Mouse (Mus musculus): ENCODE measurements around the gene Nr6a1. TPM values are rescaled to one million over a fixed set of nuclear protein-coding genes. Genes with fewer than 3 reads are reported as not detected.

The Nr6a1 gene
- total RNA-seq, 2 experiments from 2014 or later, result 7.6 to 9.6 TPM

DNA sequence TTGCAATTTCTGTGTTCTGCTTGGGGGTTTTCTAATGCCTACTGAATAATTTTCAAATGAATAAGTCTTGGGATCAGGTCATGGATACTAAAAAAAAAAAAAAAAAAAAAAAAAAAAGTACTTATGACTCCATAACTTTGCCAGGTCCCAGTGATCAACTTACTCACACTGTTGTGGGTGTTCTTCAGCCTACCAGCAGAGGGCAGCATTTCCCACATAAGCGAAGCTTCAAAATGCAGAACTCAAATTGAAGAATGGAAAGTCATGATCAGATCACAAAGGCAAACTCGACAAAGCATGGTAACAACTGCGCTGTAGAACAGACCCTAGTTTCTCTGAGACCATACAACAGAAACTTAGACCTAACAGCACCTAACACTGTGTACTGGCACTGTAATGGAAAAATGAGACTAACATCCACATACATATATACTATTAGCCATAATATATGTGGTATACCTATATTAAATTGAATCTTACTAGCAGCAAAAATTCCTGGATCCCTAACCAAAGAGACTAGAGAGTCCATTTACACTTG lies 130.3 kb downstream of the Nr6a1 start:
- intact Hi-C loops (cut with DNase I), result loop anchor here (1.0 to 5.0 kb wide), 3 partner anchors 35 to 200 kb away; partner anchors contain the start of gene Wdr38
- peak; percentile 65 to 68 for DNase-seq (ENCODE audit: low spot score in 2 of 2)

DNA sequence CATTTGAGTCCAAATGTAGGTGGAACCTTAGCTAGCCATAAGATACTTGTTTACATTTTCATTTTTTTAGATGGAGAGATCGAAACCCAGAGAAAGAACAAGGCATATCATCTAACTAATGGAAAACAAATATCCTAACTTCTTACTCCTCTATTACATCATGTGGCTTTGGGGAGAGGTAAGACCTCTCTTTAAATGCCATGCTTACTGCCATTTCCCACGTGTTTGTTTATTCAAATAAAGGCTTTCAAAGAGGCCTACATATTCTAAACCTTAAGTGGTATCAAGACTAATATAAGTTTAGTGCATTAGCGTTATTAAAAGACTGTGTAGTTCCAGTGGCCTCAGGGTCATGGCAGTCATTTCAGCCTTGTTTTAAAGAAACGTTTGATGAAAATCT lies 140.2 kb downstream of the Nr6a1 start:
- intact Hi-C loops (cut with DNase I), result no loop called here
- no peak for DNase-seq (ENCODE audit: low spot score in 2 of 2)

DNA sequence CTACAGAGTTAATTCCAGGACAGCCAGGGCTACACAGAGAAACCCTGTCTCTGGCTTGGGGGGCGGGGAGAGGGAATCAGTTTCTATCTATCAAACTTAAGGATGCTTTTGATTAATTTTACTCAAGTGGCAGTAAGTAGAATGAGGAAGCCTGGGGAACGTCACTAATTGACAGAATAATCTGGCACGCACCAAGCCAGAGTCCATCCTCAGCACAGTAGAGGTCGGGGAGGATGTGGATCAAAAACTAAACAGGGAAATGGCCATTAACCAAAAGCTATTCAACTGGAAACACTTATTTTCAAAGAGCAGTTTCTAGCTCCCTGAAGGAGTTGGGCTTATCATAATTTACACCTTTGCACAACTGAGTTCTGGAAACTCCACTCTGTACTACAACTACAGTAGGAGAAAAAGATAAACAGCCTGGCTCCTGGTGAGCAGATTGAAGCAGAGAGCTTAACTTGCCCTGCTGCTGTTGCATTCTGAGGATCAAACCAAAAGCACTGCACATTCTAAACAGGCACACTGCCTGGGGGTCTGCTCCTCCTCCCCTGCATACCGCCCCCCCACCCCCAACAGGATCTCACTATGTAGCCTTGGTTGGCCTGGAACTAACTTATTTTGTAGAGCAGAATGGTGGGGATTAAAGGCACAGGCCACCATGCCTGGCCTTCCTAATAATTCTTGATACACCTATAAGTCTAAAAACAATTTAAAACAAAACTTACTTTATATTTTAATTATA lies 141.1 kb downstream of the Nr6a1 start:
- no peak for DNase-seq (ENCODE audit: low spot score in 2 of 2)
- intact Hi-C loops (cut with DNase I), result no loop called here

DNA sequence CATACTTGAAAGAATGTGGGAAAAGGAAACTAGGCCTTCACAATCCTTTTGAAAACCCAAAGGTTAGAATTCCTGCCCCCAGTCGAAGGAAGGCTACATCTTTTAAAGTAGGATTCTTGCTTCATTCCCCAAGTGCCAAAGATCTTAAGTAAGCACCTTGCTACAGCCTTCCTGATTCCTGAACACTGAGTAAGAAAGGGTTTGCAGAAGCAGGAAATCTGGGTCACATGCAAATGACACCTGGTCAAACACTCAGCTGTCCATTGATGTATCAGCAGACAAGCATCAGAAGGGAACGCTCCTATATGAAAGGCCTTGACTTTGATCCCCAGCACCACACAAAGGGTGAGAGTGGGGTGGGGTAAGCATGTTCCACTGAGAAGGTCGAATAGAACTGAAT lies 142.4 kb downstream of the Nr6a1 start:
- intact Hi-C loops (cut with DNase I), result no loop called here
- DNase-seq (ENCODE audit: low spot score in 2 of 2), result no peak

DNA sequence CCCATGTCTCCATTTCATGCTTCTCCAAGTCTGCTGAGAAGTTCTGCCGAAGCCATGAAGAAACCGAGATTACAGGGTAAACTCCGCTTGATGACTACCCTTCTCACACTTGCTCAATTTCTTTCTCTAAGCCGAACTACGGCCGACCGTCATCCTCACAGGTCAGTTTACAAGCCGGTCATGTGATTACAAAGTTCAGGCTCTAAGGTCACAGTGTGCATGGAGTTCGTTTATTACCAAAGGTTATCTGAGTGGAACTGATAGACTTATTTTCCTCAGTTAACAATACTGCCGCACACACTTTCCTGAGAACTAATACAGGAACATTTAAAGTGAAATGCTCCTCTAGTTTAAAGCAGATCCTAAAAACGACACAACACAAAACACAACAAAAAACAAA lies 143.1 kb downstream of the Nr6a1 start:
- intact Hi-C loops (cut with DNase I), result no loop called here
- DNase-seq (ENCODE audit: low spot score in 2 of 2), result no peak

DNA sequence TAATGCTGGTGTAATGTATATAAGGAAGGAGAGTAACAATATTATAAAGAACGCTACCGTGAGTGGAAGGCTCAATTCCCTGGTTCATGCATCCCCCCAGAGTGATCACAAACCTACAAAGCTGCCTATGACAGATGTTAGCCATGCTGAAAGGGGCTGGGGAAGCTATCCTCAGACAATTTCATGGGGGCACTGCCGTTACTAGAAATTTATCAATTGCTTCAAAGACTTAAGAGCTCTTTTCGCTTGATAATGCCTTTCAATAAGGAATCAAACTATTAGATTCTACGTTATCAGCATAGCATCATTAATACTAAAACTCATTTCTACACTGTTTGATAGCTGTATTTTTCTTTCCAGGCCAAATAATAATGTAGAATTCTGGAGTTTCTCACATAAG lies 144.1 kb downstream of the Nr6a1 start:
- DNase-seq (ENCODE audit: low spot score in 2 of 2), result no peak
- intact Hi-C loops (cut with DNase I), result no loop called here

DNA sequence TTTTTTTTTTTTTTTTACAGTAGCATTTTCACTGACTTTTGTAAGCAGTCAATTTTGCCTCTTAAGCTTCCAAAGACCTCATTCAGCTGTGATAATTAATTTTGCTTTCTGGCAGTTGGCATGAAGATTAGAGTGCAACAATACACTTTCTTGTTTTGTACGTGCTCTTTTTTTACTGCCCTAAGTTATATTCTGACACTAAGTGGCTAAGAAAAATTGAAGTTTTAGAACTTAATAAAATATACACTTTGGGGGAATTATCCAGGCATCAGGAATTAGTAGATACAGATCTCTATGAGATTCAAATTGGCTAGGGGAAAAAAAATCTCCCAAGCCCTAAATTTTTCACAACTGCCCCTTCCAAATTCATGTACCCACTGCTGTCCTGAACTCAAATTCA lies 144.8 kb downstream of the Nr6a1 start:
- no peak for DNase-seq (ENCODE audit: low spot score in 2 of 2)
- intact Hi-C loops (cut with DNase I), result no loop called here

DNA sequence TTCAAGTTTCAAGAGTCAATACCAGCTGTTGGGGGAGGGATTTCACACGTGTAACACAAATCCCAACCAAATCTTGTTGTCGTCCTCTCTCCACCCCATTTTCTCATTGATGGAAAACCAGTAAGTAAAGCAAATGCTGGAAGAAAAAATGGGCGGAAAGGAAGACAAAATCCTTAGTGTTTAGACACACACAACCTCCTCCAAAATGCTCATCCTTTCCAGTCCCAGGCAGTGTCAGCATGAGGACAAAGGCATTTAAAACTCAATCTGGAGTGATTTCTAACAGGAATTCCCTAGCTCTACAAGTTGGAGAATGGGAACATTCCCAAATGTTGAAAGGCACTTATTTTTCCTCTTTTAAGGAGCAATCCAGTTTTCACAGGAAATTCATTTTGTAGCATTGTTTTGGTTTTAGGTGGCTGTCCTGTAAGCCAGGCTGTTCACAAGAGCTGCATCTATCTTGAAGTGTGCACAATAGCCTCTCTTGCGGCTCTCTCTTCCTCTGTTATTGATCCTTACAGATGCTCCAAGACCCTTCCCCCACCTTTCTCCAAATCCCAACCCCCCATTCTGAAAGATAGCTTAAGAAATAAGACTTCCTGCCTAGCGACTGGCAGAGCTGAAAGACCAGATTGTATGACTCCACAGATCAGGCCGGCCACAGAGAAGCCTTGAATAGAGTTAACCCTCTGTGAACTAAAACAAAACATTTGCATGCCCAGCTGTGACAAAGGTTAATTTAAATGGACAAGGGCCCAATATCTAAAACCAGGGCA lies 145.4 kb downstream of the Nr6a1 start:
- intact Hi-C loops (cut with DNase I), result no loop called here

DNA sequence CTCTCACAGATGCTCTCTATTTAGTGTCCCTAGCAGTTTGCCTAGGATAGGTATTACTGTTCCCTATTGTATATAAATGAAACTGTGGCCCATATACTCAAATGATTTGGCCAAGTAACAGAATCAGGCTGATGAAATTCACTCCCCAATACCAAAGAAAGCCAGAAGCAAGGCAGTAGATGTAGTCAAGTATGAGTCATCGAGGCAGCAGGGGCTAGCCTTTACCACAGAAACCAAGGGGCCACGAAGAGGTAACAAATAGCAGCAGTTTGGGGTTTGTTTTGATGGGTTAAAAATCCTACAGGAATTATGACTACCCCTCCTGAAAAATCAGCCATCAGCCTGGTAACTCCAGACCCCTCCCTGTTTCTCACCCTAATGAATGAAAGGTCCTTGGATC lies 147.5 kb downstream of the Nr6a1 start:
- intact Hi-C loops (cut with DNase I), result no loop called here
- no peak for DNase-seq (ENCODE audit: low spot score in 2 of 2)

More for the DNA sequence above, 145.4 kb downstream of the Nr6a1 start:
- DNase-seq (ENCODE audit: low spot score in 2 of 2), result no peak

DNA sequence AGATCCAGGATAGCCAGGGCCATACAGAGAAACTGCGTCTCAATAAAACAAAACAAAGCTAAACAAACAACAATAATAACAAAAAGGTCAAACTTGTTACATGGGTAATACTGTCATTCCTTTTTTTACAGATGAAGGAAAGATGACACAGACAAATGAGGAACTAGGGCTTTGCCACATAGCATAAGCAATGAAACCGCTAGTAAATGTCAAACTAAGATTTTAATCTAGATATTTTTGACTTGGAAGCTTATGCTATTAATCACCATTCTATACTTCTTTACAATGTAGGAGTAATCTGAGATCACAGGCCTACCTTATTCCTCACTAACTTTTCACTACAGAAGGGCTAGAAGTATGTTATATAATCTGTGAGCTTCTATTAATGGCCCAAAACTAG lies 150.2 kb downstream of the Nr6a1 start:
- no peak for DNase-seq (ENCODE audit: low spot score in 2 of 2)
- intact Hi-C loops (cut with DNase I), result no loop called here

DNA sequence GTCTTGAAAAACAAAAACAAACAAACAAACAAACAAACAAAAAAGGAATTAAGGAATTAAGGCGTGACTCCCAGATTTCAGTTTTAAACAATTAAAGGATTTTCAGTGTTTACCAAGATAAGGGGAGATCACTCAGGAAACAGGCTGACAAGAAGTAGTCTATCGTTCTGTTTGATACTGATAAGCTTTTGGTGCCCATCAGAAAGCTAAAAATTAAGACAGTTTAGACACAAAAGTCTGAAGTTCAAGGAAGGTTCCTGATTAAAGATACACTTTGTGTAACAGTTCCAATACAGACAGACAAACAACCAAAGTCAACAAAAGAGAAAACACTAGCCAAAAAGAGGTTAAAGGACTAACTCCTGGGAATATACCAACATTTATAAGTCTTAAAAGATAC lies 152.6 kb downstream of the Nr6a1 start:
- DNase-seq (ENCODE audit: low spot score in 2 of 2), result no peak
- intact Hi-C loops (cut with DNase I), result no loop called here

DNA sequence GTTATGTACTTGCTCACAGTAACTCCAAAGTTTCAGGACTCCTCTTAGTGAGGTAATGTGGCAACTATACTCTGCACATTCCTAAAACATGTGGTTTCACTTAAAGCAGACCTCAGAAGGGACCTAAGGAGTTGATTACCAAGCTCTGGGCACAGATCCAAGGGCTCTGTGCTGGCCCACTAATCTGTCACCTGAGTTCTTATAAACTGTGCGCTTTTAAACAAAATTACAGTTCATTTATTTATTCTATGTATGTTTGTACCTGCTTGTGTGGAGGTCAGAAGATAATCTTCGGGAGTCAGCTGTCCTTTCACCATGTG lies 156.1 kb downstream of the Nr6a1 start:
- intact Hi-C loops (cut with DNase I), result no loop called here
- DNase-seq (ENCODE audit: low spot score in 2 of 2), result no peak

DNA sequence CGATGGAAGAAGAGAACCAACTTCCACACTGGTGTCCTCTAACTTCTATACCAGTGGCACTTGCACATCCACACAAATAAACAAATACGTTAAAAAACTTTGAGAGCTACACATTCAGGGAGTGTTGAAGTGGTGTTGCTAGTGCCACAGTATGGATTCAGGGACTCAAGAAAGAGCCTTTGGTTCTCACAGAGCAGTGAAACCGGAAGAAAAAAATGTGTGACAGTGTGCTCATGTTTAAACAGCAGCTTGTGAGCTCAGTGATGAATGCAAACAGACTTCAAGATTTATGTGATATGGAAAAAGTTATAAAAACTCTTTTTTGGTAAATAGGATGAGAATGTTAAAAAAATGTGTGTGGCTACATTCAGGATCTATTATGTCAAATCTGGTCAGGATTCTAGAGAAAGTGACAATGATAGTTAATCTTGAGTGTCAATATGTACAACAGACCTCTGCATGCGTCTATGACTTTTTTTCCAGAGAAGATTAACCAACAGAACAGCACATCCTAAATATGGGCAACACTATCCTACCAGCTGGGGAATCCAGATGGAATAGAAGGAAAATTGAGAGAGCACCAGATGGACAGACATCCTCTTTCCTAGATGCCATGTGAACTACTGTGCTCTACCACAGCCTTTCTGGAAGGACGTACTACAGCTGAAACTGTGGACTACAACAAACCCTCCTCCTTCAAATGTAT lies 156.6 kb downstream of the Nr6a1 start:
- peak; percentile 8 to 46 for DNase-seq (ENCODE audit: low spot score in 2 of 2)
- intact Hi-C loops (cut with DNase I), result no loop called here

DNA sequence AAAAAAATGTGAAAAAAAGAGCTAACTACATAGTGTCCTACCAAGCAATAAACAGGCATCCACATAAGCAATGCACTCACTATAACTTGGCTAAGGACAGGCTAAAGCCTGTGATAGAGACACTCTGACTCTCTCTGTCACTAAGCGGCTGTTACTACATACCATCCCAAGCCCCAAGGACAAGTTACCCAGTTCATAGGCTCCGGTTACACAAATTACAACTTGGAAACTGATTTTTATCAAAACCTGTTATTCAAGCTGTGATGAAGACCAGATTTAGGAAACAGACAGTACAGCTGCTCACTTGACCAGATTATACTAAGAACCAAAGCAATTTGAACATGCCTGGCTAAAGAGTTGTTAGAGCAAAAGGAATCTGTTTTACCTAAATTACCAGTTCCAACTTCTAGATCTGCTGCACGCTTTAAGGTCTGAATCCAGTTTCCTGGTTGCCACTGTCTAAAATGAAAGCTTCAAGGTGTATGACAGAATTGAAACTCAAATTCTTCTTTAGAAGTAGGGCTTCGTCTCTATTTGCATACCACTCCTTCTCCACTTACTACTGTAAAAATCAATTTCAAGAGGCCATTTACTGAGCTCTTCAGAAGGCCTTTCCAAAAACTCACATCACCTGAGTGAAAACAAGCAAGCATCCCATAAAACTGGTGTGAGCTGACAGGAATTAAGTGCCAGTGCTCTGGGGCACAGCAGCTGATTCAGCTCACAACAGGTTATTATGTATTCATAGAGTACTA lies 160.1 kb downstream of the Nr6a1 start:
- intact Hi-C loops (cut with DNase I), result no loop called here
- no peak for DNase-seq (ENCODE audit: low spot score in 2 of 2)

DNA sequence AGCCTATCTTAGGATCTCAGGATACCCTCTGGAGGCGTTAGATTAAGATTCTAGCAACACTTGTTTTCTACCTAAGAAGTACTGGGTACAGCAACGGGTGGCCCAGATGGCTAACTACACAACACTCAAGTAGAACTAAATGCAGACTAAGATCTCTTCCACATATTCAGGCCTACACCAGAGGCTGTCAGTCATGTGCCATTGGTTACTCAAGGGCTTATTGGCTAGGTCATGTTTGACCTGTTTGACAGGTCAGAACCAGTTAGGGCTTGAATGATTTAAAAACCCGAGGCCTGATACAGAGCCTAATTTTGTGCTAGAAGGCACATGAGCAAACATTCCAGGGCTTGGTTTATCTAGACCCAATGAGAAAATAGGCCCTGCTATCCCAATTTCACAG lies 187.6 kb downstream of the Nr6a1 start:
- DNase-seq (ENCODE audit: low spot score in 2 of 2), result no peak
- intact Hi-C loops (cut with DNase I), result loop anchor here (5.0 kb wide), 1 partner anchor 83 kb away; no protein-coding TSS in a partner anchor

DNA sequence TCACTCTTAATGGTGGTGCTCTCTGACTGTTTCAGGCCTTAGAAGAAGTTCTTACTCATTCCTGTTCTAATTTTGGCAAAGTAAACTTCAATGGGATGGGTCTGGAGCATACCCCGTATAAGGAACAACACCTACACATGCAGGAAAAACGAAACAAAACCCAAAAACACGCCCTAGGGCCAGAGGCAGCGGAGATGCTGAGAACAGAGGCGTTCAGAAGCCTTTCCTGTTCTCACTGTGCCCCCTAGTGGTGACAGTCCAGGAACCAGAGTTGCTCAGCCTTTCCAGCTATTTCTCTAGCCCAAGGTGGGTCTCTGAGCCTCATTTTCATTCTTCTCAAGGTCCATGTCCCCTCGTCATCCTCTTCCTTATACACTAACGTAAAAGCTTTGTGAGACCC lies 188.1 kb downstream of the Nr6a1 start:
- peak; percentile 79 to 87 for DNase-seq (ENCODE audit: low spot score in 2 of 2)
- intact Hi-C loops (cut with DNase I), result loop anchor here (5.0 kb wide), 1 partner anchor 82 kb away; no protein-coding TSS in a partner anchor

DNA sequence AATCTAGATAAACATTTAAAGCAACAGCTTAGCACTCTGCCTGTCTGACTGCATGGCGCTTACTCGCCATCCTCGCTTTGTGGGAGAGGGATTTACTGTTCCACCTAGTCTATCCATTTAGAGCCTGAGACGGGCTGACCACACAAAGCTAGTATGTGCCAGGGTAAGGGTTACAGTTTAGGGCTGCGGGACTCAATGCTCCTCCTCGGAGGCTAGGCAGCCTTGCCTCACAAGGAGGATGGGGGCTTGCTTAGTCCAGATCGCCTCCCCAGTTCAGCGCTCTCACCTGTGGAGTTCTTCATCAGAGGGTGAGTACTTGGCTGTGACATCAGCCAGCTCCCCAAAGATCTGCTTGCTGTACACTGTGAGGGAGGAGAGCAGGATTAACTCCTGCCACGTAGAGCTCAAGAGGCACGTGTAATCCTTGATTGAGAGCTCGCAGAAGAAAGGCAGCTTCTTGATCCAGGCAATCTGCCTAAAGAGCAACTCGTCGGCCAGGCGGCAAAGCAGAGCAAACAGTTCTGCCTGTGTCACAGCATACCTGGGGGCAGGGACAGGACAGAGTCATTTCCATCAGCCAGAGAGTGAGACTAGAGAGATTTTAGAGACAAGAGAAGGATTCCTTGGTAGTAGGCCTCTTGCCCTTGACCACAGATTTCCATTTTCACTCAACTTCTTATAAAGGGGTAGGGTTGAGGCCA lies 188.7 kb downstream of the Nr6a1 start:
- intact Hi-C loops (cut with DNase I), result loop anchor here (5.0 kb wide), 1 partner anchor 81 kb away; no protein-coding TSS in a partner anchor
- DNase-seq (ENCODE audit: low spot score in 2 of 2), result no peak

DNA sequence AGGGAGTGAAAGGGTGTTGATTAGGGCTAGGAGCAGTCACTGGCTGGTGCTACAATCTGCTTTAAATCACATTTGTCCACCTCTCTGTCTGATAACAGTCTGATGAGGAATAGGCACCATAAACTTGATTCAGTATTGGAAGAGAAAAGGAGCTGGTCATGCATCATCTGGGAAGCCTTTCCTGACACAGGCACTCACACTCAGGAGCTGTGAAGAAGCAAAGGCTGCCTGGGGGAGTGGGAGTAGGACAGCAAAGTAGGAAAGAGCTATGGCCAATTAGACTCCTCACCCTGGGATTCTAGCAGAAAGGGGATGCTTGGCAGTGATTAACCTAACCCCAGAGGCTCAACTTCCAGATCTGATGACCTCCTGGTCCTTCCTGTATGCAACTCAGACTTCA lies 191.7 kb downstream of the Nr6a1 start:
- intact Hi-C loops (cut with DNase I), result loop anchor here (5.0 kb wide), 1 partner anchor 78 kb away; no protein-coding TSS in a partner anchor

DNA sequence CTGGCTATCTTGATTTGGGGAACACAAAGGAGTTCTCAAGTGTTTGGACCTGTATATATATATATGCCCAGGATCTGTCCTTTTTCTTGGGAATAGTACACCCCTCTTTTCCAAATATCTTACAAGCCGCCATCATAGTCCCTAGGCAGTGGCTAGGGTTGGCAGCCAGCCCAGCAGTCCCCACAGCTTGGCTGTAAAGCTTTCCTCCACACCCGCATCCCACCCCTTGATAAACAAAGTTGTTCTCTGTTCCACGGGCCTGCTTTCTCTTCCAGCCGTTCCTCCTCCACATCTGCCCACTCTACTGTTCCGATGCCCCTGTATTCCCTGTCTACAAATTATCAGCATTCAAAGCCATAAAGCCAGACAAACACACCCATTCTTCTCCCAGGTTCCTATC lies 192.8 kb downstream of the Nr6a1 start:
- intact Hi-C loops (cut with DNase I), result loop anchor here (5.0 kb wide), 1 partner anchor 77 kb away; no protein-coding TSS in a partner anchor

More for the DNA sequence above, 191.7 kb downstream of the Nr6a1 start:
- no peak for DNase-seq (ENCODE audit: low spot score in 2 of 2)

More for the DNA sequence above, 192.8 kb downstream of the Nr6a1 start:
- no peak for DNase-seq (ENCODE audit: low spot score in 2 of 2)

All from left cerebral cortex, postnatal 25 days (tissue).